Mouse (Mus musculus) hindbrain, embryonic 11.5 days (tissue): ENCODE results near the gene Epgn. TPM values are rescaled to one million over a fixed set of nuclear protein-coding genes. Genes with fewer than 3 reads are reported as not detected.

Experiments
- ATAC-seq: fragments of 200-750 bp; cut with Nextera tagmentation; 2 replicates; pipeline ENCODE4 v1.8.0; 2017; ENCODE audit warnings: mild to moderate bottlenecking, moderate TSS enrichment, moderate library complexity; ENCODE audit not compliant: low FRiP score
- DNase-seq: peaks from one replicate; pipeline ENCODE4 v3.0.0-alpha.2; 2015; ENCODE audit warnings: low spot score
- H3K27ac ChIP-seq: fragments of 300-500 bp; sonication (generic); 2 replicates; pipeline ENCODE4 v1.5.1; 2014; ENCODE audit warnings: mild to moderate bottlenecking, low read depth, low read length
- H3K27me3 ChIP-seq: fragments of 300-500 bp; sonication (generic); 2 replicates; pipeline ENCODE4 v1.6.1; 2014; ENCODE audit warnings: mild to moderate bottlenecking, low read length, moderate library complexity, mixed read lengths; ENCODE audit not compliant: control insufficient read depth, insufficient read depth
- H3K36me3 ChIP-seq: fragments of 300-500 bp; sonication (generic); 2 replicates; pipeline ENCODE4 v1.6.1; 2014; ENCODE audit warnings: mild to moderate bottlenecking, low read length, moderate library complexity, mixed read lengths; ENCODE audit not compliant: control insufficient read depth, insufficient read depth
- H3K4me1 ChIP-seq: fragments of 300-500 bp; sonication (generic); replicated peaks from 2 replicates; pipeline ENCODE4 v1.6.1; 2014; ENCODE audit warnings: low read length, mixed read lengths; ENCODE audit not compliant: control insufficient read depth, insufficient read depth
- H3K4me2 ChIP-seq: fragments of 300-500 bp; sonication (generic); replicated peaks from 2 replicates; pipeline ENCODE4 v1.6.1; 2014; ENCODE audit warnings: mild to moderate bottlenecking, low read depth, low read length
- H3K4me3 ChIP-seq: fragments of 300-500 bp; sonication (generic); 2 replicates; pipeline ENCODE4 v1.5.1; 2014; ENCODE audit warnings: low read depth, low read length
- H3K9ac ChIP-seq: fragments of 300-500 bp; sonication (generic); 2 replicates; pipeline ENCODE4 v1.6.1; 2014; ENCODE audit warnings: low read depth, low read length
- H3K9me3 ChIP-seq: fragments of 300-500 bp; sonication (generic); 2 replicates; pipeline ENCODE4 v1.6.1; 2016; ENCODE audit warnings: low read length; ENCODE audit not compliant: control insufficient read depth
- WGBS: fragments of 180-500 bp; shearing (Covaris S2); extraction: QIAGEN DNeasy Blood & Tissue Kit; methylation state at CpG from one replicate; pipeline ENCODE4 v1.1.7; 2014; 5-methylcytosine and 5-hydroxymethylcytosine counted together
- polyA plus RNA-seq: library from polyadenylated mRNA; unstranded; fragments of >200 nt; fragmentation: Nextera tagmentation; extraction: Ambion mirVana; gene quantifications from 2 replicates; pipeline ENCODE4 v1.2.1, GENCODE M21; 2014

The Epgn gene
- polyA plus RNA-seq: 0.09 and 0.27 TPM in 2 replicates

- WGBS: 88% methylated on average over 6 of the region's 6 CpGs
- Histone ChIP-seq H3K27me3 (no peaks in the 10 kb centered on the region), H3K9me3 (no peaks in the 10 kb centered on the region), H3K27ac (no peak within 1 kb of the TSS), H3K4me2 (no peak within 1 kb of the TSS), H3K4me1 (no peaks in the 10 kb centered on the region), H3K36me3 (no peaks in the 10 kb centered on the region), H3K4me3 (no peak within 1 kb of the TSS), H3K9ac (no peak within 1 kb of the TSS)
- no peak for ATAC-seq
- DNase-seq: no peak
Observed at GRCm38 (mm10) chr5:91027164-91027563, at the start of gene Epgn. Gene Epgn (plus strand): TSS chr5:91027464.

DNA sequence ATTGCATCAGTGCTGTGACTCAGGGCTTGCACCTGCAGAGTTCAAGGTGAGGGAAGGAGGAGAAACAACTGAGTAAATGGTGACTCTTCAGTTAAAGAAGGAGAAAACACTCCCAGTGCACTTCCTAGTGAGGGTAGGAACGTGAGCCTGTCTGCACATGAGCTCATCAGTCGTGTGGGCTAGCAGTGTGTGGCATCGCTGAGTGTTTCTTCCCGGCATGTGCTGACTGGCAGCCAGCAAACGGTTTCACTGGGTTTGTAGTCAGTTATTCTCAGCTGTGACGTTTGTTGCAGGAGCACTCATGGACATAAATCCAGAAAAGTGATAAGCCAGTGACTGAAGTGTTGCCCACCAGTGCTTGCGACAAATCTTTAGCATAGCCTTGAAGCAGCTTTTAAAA, 47.0 kb upstream of the Epgn start:
- Histone ChIP-seq H3K27ac (no peak overlapping the region), H3K9ac (no peak overlapping the region), H3K9me3 (no peaks in the 10 kb centered on the region), H3K27me3 (no peaks in the 10 kb centered on the region), H3K4me1 (no peaks in the 10 kb centered on the region), H3K36me3 (no peaks in the 10 kb centered on the region), H3K4me3 (no peak overlapping the region), H3K4me2 (no peak overlapping the region)
- DNase-seq: no peak
- no peak for ATAC-seq
- 92% methylated on average over 7 of the region's 7 CpGs for WGBS

GRCm38 (mm10) chr5:90987605-90988004, 39.7 kb upstream of the Epgn start:
- Histone ChIP-seq H3K4me1 (no peaks in the 10 kb centered on the region), H3K4me3 (no peak overlapping the region), H3K4me2 (no peak overlapping the region), H3K27ac (no peak overlapping the region), H3K36me3 (no peaks in the 10 kb centered on the region), H3K9ac (no peak overlapping the region), H3K9me3 (no peaks in the 10 kb centered on the region), H3K27me3 (no peaks in the 10 kb centered on the region)
- 88% methylated on average over 5 of the region's 5 CpGs for WGBS
- ATAC-seq: no peak
- DNase-seq: no peak

GRCm38 (mm10) chr5:90988149-90988548, 39.1 kb upstream of the Epgn start:
- Histone ChIP-seq H3K36me3 (no peaks in the 10 kb centered on the region), H3K9me3 (no peaks in the 10 kb centered on the region), H3K4me3 (no peak overlapping the region), H3K4me1 (no peaks in the 10 kb centered on the region), H3K4me2 (no peak overlapping the region), H3K9ac (no peak overlapping the region), H3K27ac (no peak overlapping the region), H3K27me3 (no peaks in the 10 kb centered on the region)
- WGBS: 81% methylated on average over 3 of the region's 3 CpGs
- ATAC-seq: no peak
- DNase-seq: no peak

- WGBS: 88% methylated on average over 4 of the region's 4 CpGs
- Histone ChIP-seq H3K9ac (no peak overlapping the region), H3K27me3 (no peaks in the 10 kb centered on the region), H3K4me3 (no peak overlapping the region), H3K9me3 (no peaks in the 10 kb centered on the region), H3K36me3 (no peaks in the 10 kb centered on the region), H3K4me2 (no peak overlapping the region), H3K27ac (no peak overlapping the region), H3K4me1 (no peaks in the 10 kb centered on the region)
- no peak for DNase-seq
- no peak for ATAC-seq
Observed at GRCm38 (mm10) chr5:90988592-90988991, 38.7 kb upstream of the Epgn start.

DNA sequence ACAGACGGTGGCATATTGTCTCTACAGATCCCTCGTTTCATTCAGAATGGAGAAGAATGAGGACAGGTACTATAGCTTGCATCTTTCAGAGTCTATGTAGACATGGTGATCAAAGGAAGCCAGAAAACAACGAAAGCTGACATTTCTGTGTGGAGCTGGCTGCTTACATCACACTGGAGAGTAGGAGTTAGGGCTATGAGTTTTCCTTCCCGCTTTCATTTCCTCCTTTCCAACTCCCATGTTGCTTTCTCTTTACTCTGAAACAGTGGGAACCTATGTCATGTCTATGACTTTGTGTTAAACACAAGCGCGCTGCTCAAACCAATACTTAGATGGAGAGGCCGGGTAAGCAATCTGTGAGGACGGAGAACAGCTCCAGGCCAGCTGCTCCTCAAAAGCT, 27.3 kb upstream of the Epgn start:
- no peak for DNase-seq
- Histone ChIP-seq H3K27ac (no peak overlapping the region), H3K4me3 (no peak overlapping the region), H3K27me3 (no peaks in the 10 kb centered on the region), H3K4me2 (no peak overlapping the region), H3K9me3 (no peaks in the 10 kb centered on the region), H3K9ac (no peak overlapping the region), H3K4me1 (no peaks in the 10 kb centered on the region), H3K36me3 (no peaks in the 10 kb centered on the region)
- WGBS: 92% methylated on average over 8 of the region's 8 CpGs
- ATAC-seq: no peak

DNA sequence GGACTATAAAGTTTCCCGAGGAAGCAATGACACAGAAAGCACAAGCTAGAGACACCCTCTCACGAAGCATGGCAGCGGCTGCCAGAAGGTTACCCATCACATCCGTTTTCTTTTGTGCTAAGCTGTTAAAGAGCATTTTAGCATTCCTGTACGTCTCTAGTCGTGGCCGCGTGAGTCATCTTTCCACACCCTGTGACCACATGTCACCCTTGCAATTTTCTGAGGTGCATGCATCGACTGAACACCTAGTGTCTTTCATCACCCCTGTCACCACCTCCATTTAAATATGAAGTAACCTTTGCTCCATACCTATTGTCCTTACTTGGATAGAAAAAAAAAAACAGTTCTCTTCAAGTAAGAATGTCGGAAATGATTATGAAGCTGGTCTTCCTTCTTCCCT, 12.0 kb upstream of the Epgn start:
- ATAC-seq (no peak), DNase-seq (no peak)
- 83% methylated on average over 10 of the region's 10 CpGs for WGBS
- Histone ChIP-seq H3K36me3 (no peaks in the 10 kb centered on the region), H3K9ac (no peak overlapping the region), H3K27me3 (no peaks in the 10 kb centered on the region), H3K4me2 (no peak overlapping the region), H3K9me3 (no peaks in the 10 kb centered on the region), H3K27ac (no peak overlapping the region), H3K4me3 (no peak overlapping the region), H3K4me1 (no peaks in the 10 kb centered on the region)

DNA sequence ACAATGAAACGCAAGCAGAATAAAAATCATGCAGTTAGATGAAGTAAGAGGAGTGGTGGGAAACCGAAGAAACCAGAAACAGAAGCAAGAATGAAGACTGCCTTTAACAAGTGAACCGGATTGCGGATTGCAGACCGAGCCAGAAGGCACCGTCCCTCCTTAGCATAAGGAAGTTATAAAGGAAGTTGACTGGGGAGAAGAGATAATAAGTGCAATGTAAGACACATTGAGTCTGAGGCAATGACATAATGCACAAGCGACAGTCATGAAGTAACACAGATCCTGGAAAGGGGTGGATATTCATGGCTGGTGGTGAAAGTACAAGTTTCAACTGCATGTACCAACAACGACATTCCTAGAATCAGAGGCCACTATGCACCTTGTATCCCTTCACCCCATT, 4.2 kb upstream of the Epgn start:
- Histone ChIP-seq H3K4me3 (no peak overlapping the region), H3K27me3 (no peaks in the 10 kb centered on the region)
- 90% methylated on average over 8 of the region's 8 CpGs for WGBS

GRCm38 (mm10) chr5:91027840-91028239, 576 bp downstream of the Epgn start:
- Histone ChIP-seq H3K4me2 (no peak overlapping the region), H3K9ac (no peak overlapping the region), H3K4me1 (no peaks in the 10 kb centered on the region), H3K4me3 (no peak overlapping the region), H3K27ac (no peak overlapping the region), H3K27me3 (no peaks in the 10 kb centered on the region), H3K36me3 (no peaks in the 10 kb centered on the region), H3K9me3 (no peaks in the 10 kb centered on the region)
- DNase-seq: no peak
- 68% methylated on average over 1 of the region's 1 CpGs for WGBS
- ATAC-seq: no peak

More for the DNA sequence above, 4.2 kb upstream of the Epgn start:
- no peaks in the 10 kb centered on the region for H3K36me3 ChIP-seq
- ATAC-seq: no peak
- no peaks in the 10 kb centered on the region for H3K9me3 ChIP-seq
- H3K4me2 ChIP-seq: no peak overlapping the region
- no peak for DNase-seq
- H3K9ac ChIP-seq: no peak overlapping the region
- H3K27ac ChIP-seq: no peak overlapping the region
- H3K4me1 ChIP-seq: no peaks in the 10 kb centered on the region
